In genomic region chr1:185539458-185539857, GRCm38 (mm10) we compare ENCODE assay signal across 26 mouse cellular contexts.
DNase-seq lines count a peak whose midpoint lies in the region; ATAC-seq and TF ChIP-seq lines count a peak whose summit lies in the region.
"Had no signal": no experiment of that assay in that cellular context is flagged by ENCODE, and none has a peak within 500 bp of the region (broad histone marks: within the 10 kb centered on the region; RNA-seq: fewer than 3 reads in every experiment).

No protein-coding gene starts in this region.

- H3K9ac ChIP-seq in heart, adult 2 months (ENCODE audit: low read depth, low read length): no peak overlapping the region
- H3K9ac ChIP-seq in liver, embryonic 11.5 days (ENCODE audit: low read depth, low read length): no peak overlapping the region
- no peak overlapping the region for H3K9ac ChIP-seq in liver, embryonic 13.5 days
- H3K9ac ChIP-seq: embryonic facial prominence, embryonic 13.5 days; embryonic facial prominence, embryonic 15.5 days; forebrain, embryonic 12.5 days had no signal

- no peaks in the 10 kb centered on the region for H3K36me3 ChIP-seq in heart, adult 2 months (ENCODE audit: control insufficient read depth, insufficient read depth, low read length)
- H3K36me3 ChIP-seq in liver, embryonic 11.5 days (ENCODE audit: control insufficient read depth, insufficient read depth, low read length): no peaks in the 10 kb centered on the region
- H3K36me3 ChIP-seq in liver, embryonic 13.5 days: no peaks in the 10 kb centered on the region
- H3K36me3 ChIP-seq: embryonic facial prominence, embryonic 13.5 days; embryonic facial prominence, embryonic 15.5 days; forebrain, embryonic 10.5 days; forebrain, embryonic 12.5 days; G1E had no signal

- DNase-seq in heart, adult 11 months: peak; percentile 57
- no peak for DNase-seq in heart, adult 2 months
- no peak for DNase-seq in liver, embryonic 11.5 days (ENCODE audit: low spot score)
- no peak for DNase-seq in liver, embryonic 13.5 days
- no peak for DNase-seq in embryo, embryonic 9.5 days (ENCODE audit: extremely low spot score)
- no peak for DNase-seq in gastrocnemius, adult 2 months
- DNase-seq: adrenal gland, adult 8-10 months; adrenal gland, postnatal 14 days; adrenal gland, postnatal 36 days; B cell, adult 2 months; cerebellum, adult 11-12 months; cerebellum, adult 2 months; cerebellum, adult 9-10 months; cerebellum, postnatal 10 days; cerebellum, postnatal 25 days had no signal

- H3K9me3 ChIP-seq in liver, embryonic 11.5 days (ENCODE audit: control insufficient read depth, low read length): no peaks in the 10 kb centered on the region
- H3K9me3 ChIP-seq in liver, embryonic 13.5 days (replicated peaks): no peaks in the 10 kb centered on the region
- H3K9me3 ChIP-seq: embryonic facial prominence, embryonic 13.5 days; forebrain, embryonic 10.5 days; forebrain, embryonic 12.5 days; G1E had no signal

- H3K27ac ChIP-seq in heart, adult 2 months: no peak overlapping the region
- no peak overlapping the region for H3K27ac ChIP-seq in liver, embryonic 11.5 days (ENCODE audit: low read depth, low read length)
- no peak overlapping the region for H3K27ac ChIP-seq in liver, embryonic 13.5 days
- no peak overlapping the region for H3K27ac ChIP-seq in gastrocnemius, adult 2 months
- H3K27ac ChIP-seq: embryonic facial prominence, embryonic 13.5 days; embryonic facial prominence, embryonic 15.5 days; forebrain, embryonic 10.5 days; forebrain, embryonic 12.5 days had no signal

- ATAC-seq in liver, embryonic 11.5 days (replicated peaks; ENCODE audit: low FRiP score): peak; percentile 81
- ATAC-seq in liver, embryonic 13.5 days (ENCODE audit: low read depth): peak; percentile 81
- ATAC-seq: activated CD4-positive, CD25-positive, alpha-beta regulatory T cell, adult 4 months; CD4-positive, CD25-positive, alpha-beta regulatory T cell, adult 4 months; forebrain, embryonic 14.5 days; forebrain, embryonic 16.5 days; Patski had no signal

- no peak for TF ChIP-seq CTCF in heart, adult 2 months (IDR thresholded peaks at IDR 0.05)
- no peak for TF ChIP-seq CTCF in gastrocnemius, adult 2 months (IDR thresholded peaks at IDR 0.05)

- 39% methylated on average over 1 of the region's 1 CpGs for WGBS in heart, adult 2 months
- 11% methylated on average over 1 of the region's 1 CpGs for WGBS in liver, embryonic 11.5 days
- WGBS in liver, embryonic 13.5 days (ENCODE audit: insufficient replicate concordance): 4% methylated on average over 1 of the region's 1 CpGs

- H3K27me3 ChIP-seq in heart, adult 2 months (ENCODE audit: control insufficient read depth, insufficient read depth, low read length): no peaks in the 10 kb centered on the region
- H3K27me3 ChIP-seq in liver, embryonic 11.5 days (replicated peaks; ENCODE audit: control insufficient read depth, insufficient read depth, low read length): no peaks in the 10 kb centered on the region
- no peaks in the 10 kb centered on the region for H3K27me3 ChIP-seq in liver, embryonic 13.5 days
- H3K27me3 ChIP-seq: embryonic facial prominence, embryonic 13.5 days; embryonic facial prominence, embryonic 15.5 days; forebrain, embryonic 12.5 days had no signal

- H3K79me2 ChIP-seq in heart, adult 2 months (replicated peaks; ENCODE audit: control insufficient read depth, insufficient read depth, low read length): no peaks in the 10 kb centered on the region

- H3K4me3 ChIP-seq in heart, adult 2 months: no peak overlapping the region
- no peak overlapping the region for H3K4me3 ChIP-seq in liver, embryonic 11.5 days (ENCODE audit: low read depth, low read length)
- H3K4me3 ChIP-seq in liver, embryonic 13.5 days (replicated peaks): no peak overlapping the region
- H3K4me3 ChIP-seq in gastrocnemius, adult 2 months: no peak overlapping the region
- H3K4me3 ChIP-seq: embryonic facial prominence, embryonic 13.5 days; embryonic facial prominence, embryonic 15.5 days; erythroblast, embryonic 14.5 days; forebrain, embryonic 10.5 days; forebrain, embryonic 12.5 days had no signal

- intact Hi-C loops in heart, adult 2 months (cut with DNase I): no loop called here
- intact Hi-C loops in gastrocnemius, adult 2 months (cut with DNase I): no loop called here

- TF ChIP-seq EP300 in heart, adult 2 months (IDR thresholded peaks at IDR 0.05; ENCODE audit: insufficient read depth, low read depth, low read length): no peak

- no peak for TF ChIP-seq POLR2A in heart, adult 2 months (IDR thresholded peaks at IDR 0.05; ENCODE audit: insufficient read depth, low read depth, low read length)

- no peak overlapping the region for H3K4me2 ChIP-seq in liver, embryonic 11.5 days
- H3K4me2 ChIP-seq in liver, embryonic 13.5 days: no peak overlapping the region
- H3K4me2 ChIP-seq: embryonic facial prominence, embryonic 13.5 days; embryonic facial prominence, embryonic 15.5 days; forebrain, embryonic 12.5 days had no signal

- H3K4me1 ChIP-seq in heart, adult 2 months (ENCODE audit: control insufficient read depth, insufficient read depth, low read length): no peaks in the 10 kb centered on the region; the same call in 1 of the 2 replicates
- H3K4me1 ChIP-seq in liver, embryonic 11.5 days (replicated peaks; ENCODE audit: control insufficient read depth, insufficient read depth, low read length): no peaks in the 10 kb centered on the region; the same call in 1 of the 2 replicates
- H3K4me1 ChIP-seq in liver, embryonic 13.5 days (replicated peaks): peaks cover 11% of the 10 kb centered on the region
- H3K4me1 ChIP-seq: embryonic facial prominence, embryonic 13.5 days; embryonic facial prominence, embryonic 15.5 days; forebrain, embryonic 12.5 days had no signal
